ENCODE assay signal across 18 mouse cellular contexts in genomic region chr13:29824797-29825196, GRCm38 (mm10). TPM values are rescaled to one million over a fixed set of nuclear protein-coding genes. Genes with fewer than 3 reads are reported as not detected.
DNase-seq lines count a peak whose midpoint lies in the region; ATAC-seq and TF ChIP-seq lines count a peak whose summit lies in the region.
"Had no signal": no experiment of that assay in that cellular context is flagged by ENCODE, and none has a peak within 500 bp of the region (broad histone marks: within the 10 kb centered on the region; RNA-seq: fewer than 3 reads in every experiment).

No protein-coding gene starts in this region.

- no peaks in the 10 kb centered on the region for H3K36me3 ChIP-seq in hindbrain, embryonic 11.5 days (ENCODE audit: control insufficient read depth, insufficient read depth, low read length)
- H3K36me3 ChIP-seq in hindbrain, postnatal 0 days (ENCODE audit: insufficient read depth, low read length): no peaks in the 10 kb centered on the region
- H3K36me3 ChIP-seq in forebrain, embryonic 16.5 days (ENCODE audit: control insufficient read depth, insufficient read depth): no peaks in the 10 kb centered on the region
- H3K36me3 ChIP-seq: liver, embryonic 12.5 days had no signal

- ATAC-seq in hindbrain, embryonic 11.5 days (ENCODE audit: low FRiP score): no peak
- ATAC-seq in hindbrain, postnatal 0 days: no peak
- no peak for ATAC-seq in forebrain, embryonic 16.5 days
- ATAC-seq in megakaryocyte, adult 5-6 weeks (ENCODE audit: poor library complexity, severe bottlenecking): no peak
- ATAC-seq: liver, embryonic 12.5 days; Patski had no signal

- H3K4me1 ChIP-seq in hindbrain, embryonic 11.5 days (replicated peaks; ENCODE audit: control insufficient read depth, insufficient read depth, low read length): no peaks in the 10 kb centered on the region
- H3K4me1 ChIP-seq in hindbrain, postnatal 0 days (ENCODE audit: insufficient read depth, low read length): no peaks in the 10 kb centered on the region
- peaks cover 36% of the 10 kb centered on the region for H3K4me1 ChIP-seq in forebrain, embryonic 16.5 days (replicated peaks; ENCODE audit: control insufficient read depth, insufficient read depth, low read length)

- no peak for TF ChIP-seq CTCF in hindbrain, postnatal 0 days (IDR thresholded peaks at IDR 0.05; ENCODE audit: low read depth)

- H3K27ac ChIP-seq in hindbrain, embryonic 11.5 days (ENCODE audit: low read depth, low read length): 0 out of 2 replicates have a peak overlapping the region, but pooled peaks have one; percentile 12
- no peak overlapping the region for H3K27ac ChIP-seq in hindbrain, postnatal 0 days
- H3K27ac ChIP-seq in forebrain, embryonic 16.5 days (ENCODE audit: low read length): peak overlapping the region; percentile 86
- H3K27ac ChIP-seq: left cerebral cortex, adult 2 months; liver, embryonic 12.5 days had no signal

- H3K4me2 ChIP-seq in hindbrain, embryonic 11.5 days (replicated peaks; ENCODE audit: low read depth, low read length): no peak overlapping the region
- no peak overlapping the region for H3K4me2 ChIP-seq in hindbrain, postnatal 0 days (ENCODE audit: low read depth, low read length)
- H3K4me2 ChIP-seq in forebrain, embryonic 16.5 days (ENCODE audit: low read length): no peak overlapping the region
- H3K4me2 ChIP-seq: heart, embryonic 11.5 days; liver, embryonic 12.5 days had no signal

- H3K27me3 ChIP-seq in hindbrain, embryonic 11.5 days (ENCODE audit: control insufficient read depth, insufficient read depth, low read length): no peaks in the 10 kb centered on the region
- no peaks in the 10 kb centered on the region for H3K27me3 ChIP-seq in hindbrain, postnatal 0 days (ENCODE audit: insufficient read depth, low read length)
- H3K27me3 ChIP-seq in forebrain, embryonic 16.5 days (replicated peaks; ENCODE audit: control insufficient read depth, insufficient read depth, low read length): no peaks in the 10 kb centered on the region
- H3K27me3 ChIP-seq: liver, embryonic 12.5 days; Patski had no signal

- no peak overlapping the region for H3K4me3 ChIP-seq in hindbrain, embryonic 11.5 days (ENCODE audit: low read depth, low read length)
- no peak overlapping the region for H3K4me3 ChIP-seq in hindbrain, postnatal 0 days (ENCODE audit: low read length)
- H3K4me3 ChIP-seq in forebrain, embryonic 16.5 days (replicated peaks; ENCODE audit: low read length): no peak overlapping the region
- H3K4me3 ChIP-seq: left cerebral cortex, adult 2 months; liver, embryonic 12.5 days had no signal

- no peaks in the 10 kb centered on the region for H3K9me3 ChIP-seq in hindbrain, embryonic 11.5 days (ENCODE audit: control insufficient read depth, low read length)
- H3K9me3 ChIP-seq in hindbrain, postnatal 0 days (ENCODE audit: low read length): no peaks in the 10 kb centered on the region
- no peaks in the 10 kb centered on the region for H3K9me3 ChIP-seq in forebrain, embryonic 16.5 days (ENCODE audit: control insufficient read depth, low read length)
- H3K9me3 ChIP-seq: liver, embryonic 12.5 days had no signal

- WGBS in hindbrain, embryonic 11.5 days: 81% methylated on average over 4 of the region's 4 CpGs
- 77% methylated on average over 4 of the region's 4 CpGs for WGBS in hindbrain, postnatal 0 days
- WGBS in forebrain, embryonic 16.5 days: 72% methylated on average over 4 of the region's 4 CpGs

- DNase-seq in hindbrain, embryonic 11.5 days (ENCODE audit: low spot score): no peak
- DNase-seq in hindbrain, postnatal 0 days (ENCODE audit: low spot score): no peak
- DNase-seq in lung, postnatal 36 days: peak; percentile 11
- DNase-seq in lung, postnatal 25 days (ENCODE audit: low spot score): no peak
- peak; percentile 5 for DNase-seq in brain, adult 2 months (ENCODE audit: low read depth, low spot score)
- no peak for DNase-seq in embryo, embryonic 9.5 days (ENCODE audit: extremely low spot score)
- DNase-seq: B cell, adult 2 months; cerebellum, adult 9-11 months; gastrocnemius, postnatal 25 days; heart, postnatal 14 days; kidney, postnatal 10 days; midbrain, embryonic 14.5 days had no signal

- H3K9ac ChIP-seq in hindbrain, embryonic 11.5 days (ENCODE audit: low read depth, low read length): no peak overlapping the region
- no peak overlapping the region for H3K9ac ChIP-seq in hindbrain, postnatal 0 days (replicated peaks; ENCODE audit: low read length)
- H3K9ac ChIP-seq in forebrain, embryonic 16.5 days (replicated peaks; ENCODE audit: low read depth, low read length): no peak overlapping the region
- H3K9ac ChIP-seq: liver, embryonic 12.5 days had no signal

RNA-seq across cellular contexts. Expression of gene Cdkal1, which starts 30.7 kb away (rescaled TPM):
- polyA plus RNA-seq in hindbrain, embryonic 11.5 days (2014; fragmentation: Nextera tagmentation; extraction: Ambion mirVana): 29.0 and 30.0 TPM in 2 replicates
- 10.7 and 11.1 TPM in 2 replicates for total RNA-seq in hindbrain, postnatal 0 days (2014; rRNA removed)
- 18.9 and 19.5 TPM in 2 replicates for polyA plus RNA-seq in hindbrain, postnatal 0 days (2015; fragmentation: Nextera tagmentation; extraction: Ambion mirVana)
- 28.8 and 29.6 TPM in 2 replicates for polyA plus RNA-seq in forebrain, embryonic 16.5 days (2015; fragmentation: Nextera tagmentation; extraction: Ambion mirVana)
- 12.4 and 13.9 TPM in 2 replicates for total RNA-seq in megakaryocyte, adult 5-6 weeks (2015)
- total RNA-seq in megakaryocyte, adult 5-6 weeks (2017): 46.7 and 50.4 TPM in 2 replicates

Comparison
In these comparisons a context has a peak if more than half of its experiments do, and no peak if none do; other contexts are left out.
1. DNase-seq: peak in lung, postnatal 36 days (single experiment) and brain, adult 2 months (single experiment); none in hindbrain, embryonic 11.5 days (single experiment), hindbrain, postnatal 0 days (single experiment), lung, postnatal 25 days (single experiment) and embryo, embryonic 9.5 days (single experiment).